ENCODE assay signal across 7 mouse cellular contexts in the genomic region with DNA sequence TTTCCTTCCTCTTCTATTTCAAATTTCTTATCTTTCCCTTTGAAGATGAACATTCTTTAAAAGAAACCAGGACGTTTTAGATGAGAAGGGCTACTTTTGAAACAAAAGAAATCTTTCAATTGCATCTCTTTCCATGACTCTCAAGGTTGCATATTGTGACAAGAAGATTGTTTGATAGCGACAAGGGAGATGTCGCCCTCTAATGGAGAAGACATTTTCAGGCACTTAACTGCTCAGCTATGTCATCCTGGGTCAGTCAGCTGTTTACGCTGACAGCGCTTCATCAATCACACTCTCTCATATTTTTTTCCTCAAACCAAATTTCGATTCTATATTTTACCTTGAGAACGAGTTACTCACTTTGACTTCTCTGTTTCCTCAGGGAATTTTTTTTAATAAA.
DNase-seq lines count a peak whose midpoint lies in the region; ATAC-seq and TF ChIP-seq lines count a peak whose summit lies in the region.

No protein-coding gene starts in this region.

- no peak overlapping the region for H3K4me3 ChIP-seq in kidney, postnatal 0 days (replicated peaks; ENCODE audit: low read depth, low read length)
- H3K4me3 ChIP-seq in kidney, embryonic 15.5 days (replicated peaks) = no peak overlapping the region
- H3K4me3 ChIP-seq in forebrain, embryonic 16.5 days (replicated peaks; ENCODE audit: low read length) = no peak overlapping the region

- WGBS in kidney, postnatal 0 days = 36% methylated on average over 7 of the region's 7 CpGs
- 44% methylated on average over 7 of the region's 7 CpGs for WGBS in kidney, embryonic 15.5 days
- 32% methylated on average over 7 of the region's 7 CpGs for WGBS in forebrain, embryonic 16.5 days

- no peak overlapping the region for H3K9ac ChIP-seq in kidney, postnatal 0 days (ENCODE audit: low read depth, low read length)
- no peak overlapping the region for H3K9ac ChIP-seq in kidney, embryonic 15.5 days
- no peak overlapping the region for H3K9ac ChIP-seq in forebrain, embryonic 16.5 days (replicated peaks; ENCODE audit: low read depth, low read length)

- H3K4me1 ChIP-seq in kidney, postnatal 0 days (replicated peaks; ENCODE audit: insufficient read depth, low read length) = no peaks in the 10 kb centered on the region
- 0 out of 2 replicates have a peak, but pooled peaks cover 5% of the 10 kb centered on the region for H3K4me1 ChIP-seq in kidney, embryonic 15.5 days
- H3K4me1 ChIP-seq in forebrain, embryonic 16.5 days (replicated peaks; ENCODE audit: control insufficient read depth, insufficient read depth, low read length) = no peaks in the 10 kb centered on the region

- H3K36me3 ChIP-seq in kidney, postnatal 0 days (ENCODE audit: insufficient read depth, low read length) = no peaks in the 10 kb centered on the region
- no peaks in the 10 kb centered on the region for H3K36me3 ChIP-seq in kidney, embryonic 15.5 days
- no peaks in the 10 kb centered on the region for H3K36me3 ChIP-seq in forebrain, embryonic 16.5 days (ENCODE audit: control insufficient read depth, insufficient read depth)

- H3K27ac ChIP-seq in kidney, postnatal 0 days = no peak overlapping the region
- H3K27ac ChIP-seq in kidney, embryonic 15.5 days = no peak overlapping the region
- H3K27ac ChIP-seq in forebrain, embryonic 16.5 days (ENCODE audit: low read length) = no peak overlapping the region

- no peak overlapping the region for H3K4me2 ChIP-seq in kidney, postnatal 0 days (ENCODE audit: low read length)
- no peak overlapping the region for H3K4me2 ChIP-seq in kidney, embryonic 15.5 days
- H3K4me2 ChIP-seq in forebrain, embryonic 16.5 days (ENCODE audit: low read length) = no peak overlapping the region

- ATAC-seq in kidney, postnatal 0 days (replicated peaks; ENCODE audit: low FRiP score, low read depth) = no peak
- ATAC-seq in kidney, embryonic 15.5 days (replicated peaks; ENCODE audit: low FRiP score) = no peak
- ATAC-seq in forebrain, embryonic 16.5 days = no peak

- DNase-seq in kidney, postnatal 0 days (ENCODE audit: low spot score) = peak; percentile 71
- peak; percentile 32 to 54 for DNase-seq in CD8-positive naive resting alpha-beta T cell, adult 2 months (ENCODE audit: low read depth in 2 of 2, low spot score in 2 of 2)
- peak; percentile 60 for DNase-seq in NIH3T3 (ENCODE audit: low read depth)
- peak; percentile 56 for DNase-seq in lung, postnatal 36 days
- DNase-seq in right cerebral cortex, adult 2 months (ENCODE audit: low spot score in 2 of 2) = no peak

- no peaks in the 10 kb centered on the region for H3K9me3 ChIP-seq in kidney, postnatal 0 days (replicated peaks; ENCODE audit: low read length)
- H3K9me3 ChIP-seq in kidney, embryonic 15.5 days (replicated peaks) = no peaks in the 10 kb centered on the region
- no peaks in the 10 kb centered on the region for H3K9me3 ChIP-seq in forebrain, embryonic 16.5 days (ENCODE audit: control insufficient read depth, low read length)

- peak; percentile 78 for TF ChIP-seq CTCF in kidney, postnatal 0 days (IDR thresholded peaks at IDR 0.05; ENCODE audit: low read depth)

- no peaks in the 10 kb centered on the region for H3K27me3 ChIP-seq in kidney, postnatal 0 days (ENCODE audit: insufficient read depth, low read length)
- H3K27me3 ChIP-seq in kidney, embryonic 15.5 days = no peaks in the 10 kb centered on the region
- H3K27me3 ChIP-seq in forebrain, embryonic 16.5 days (replicated peaks; ENCODE audit: control insufficient read depth, insufficient read depth, low read length) = no peaks in the 10 kb centered on the region

Comparison
In these comparisons a context has a peak if more than half of its experiments do, and no peak if none do; other contexts are left out.
1. DNase-seq: peak in kidney, postnatal 0 days (single experiment), CD8-positive naive resting alpha-beta T cell, adult 2 months (2 of 2), NIH3T3 (single experiment) and lung, postnatal 36 days (single experiment); none in right cerebral cortex, adult 2 months (0 of 2).